Mouse (Mus musculus) gastrocnemius, postnatal 14 days (tissue): ENCODE results near the gene Kcnc2. TPM values are rescaled to one million over a fixed set of nuclear protein-coding genes. Genes with fewer than 3 reads are reported as not detected.

Experiments used
- total RNA-seq, 2 experiments: library from RNA; stranded (reverse); gene quantifications; 2 replicates each; pipeline ENCODE4 v1.2.3; 2021

Gene Kcnc2
- total RNA-seq, 2 experiments from 2014 or later = 0.23 to 0.27 TPM

Other genes with a start within 250 kb of the Kcnc2 start
- gene Glipr1l1, start 210.9 kb upstream of the Kcnc2 start, total RNA-seq = not detected
- gene Glipr1l2, start 187.8 kb upstream of the Kcnc2 start, total RNA-seq = not detected
- not detected for gene Glipr1l3, start 110.8 kb upstream of the Kcnc2 start, total RNA-seq
- not detected for gene Caps2, start 107.5 kb upstream of the Kcnc2 start, total RNA-seq